21 mouse cellular contexts compared by ENCODE assay signal in the genomic region with DNA sequence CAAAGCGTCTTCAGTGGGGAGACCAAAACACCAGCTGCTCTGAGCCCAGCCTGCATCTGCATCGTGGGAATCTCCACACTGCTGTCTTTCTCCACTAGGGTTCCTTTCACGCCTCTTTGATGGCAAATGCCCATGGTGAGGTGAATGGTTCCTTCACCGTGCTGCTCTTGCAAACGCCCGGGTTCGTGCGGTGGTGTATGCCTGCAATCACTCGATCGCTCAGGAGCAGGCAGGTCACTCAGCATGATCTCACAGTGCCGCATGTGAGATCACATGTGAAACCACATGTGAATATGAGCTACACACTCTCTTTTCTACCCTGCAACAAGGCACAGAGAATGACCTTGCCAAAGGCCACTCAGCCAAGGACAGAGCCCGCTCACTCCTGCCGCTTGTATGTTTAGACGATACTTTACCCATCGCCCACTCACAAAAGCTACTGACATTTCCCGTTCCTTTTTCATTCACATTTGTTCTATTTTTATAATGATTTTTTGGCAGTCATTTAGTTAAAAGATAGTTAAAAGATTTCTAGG. TPM values are rescaled to one million over a fixed set of nuclear protein-coding genes. Genes with fewer than 3 reads are reported as not detected.
DNase-seq lines count a peak whose midpoint lies in the region; ATAC-seq and TF ChIP-seq lines count a peak whose summit lies in the region.
"Had no signal": no experiment of that assay in that cellular context is flagged by ENCODE, and none has a peak within 500 bp of the region (broad histone marks: within the 10 kb centered on the region; RNA-seq: fewer than 3 reads in every experiment).

No protein-coding gene starts in this region.

- no peak overlapping the region for H3K27ac ChIP-seq in kidney, adult 2 months (ENCODE audit: insufficient read depth, low read depth, low read length)
- no peak overlapping the region for H3K27ac ChIP-seq in liver, postnatal 0 days (ENCODE audit: low read depth)
- no peak overlapping the region for H3K27ac ChIP-seq in hindbrain, embryonic 16.5 days (ENCODE audit: low read depth, low read length)
- H3K27ac ChIP-seq: embryonic facial prominence, embryonic 12.5 days; forebrain, embryonic 15.5 days; heart, embryonic 15.5 days; hindbrain, embryonic 13.5 days; intestine, embryonic 15.5 days had no signal

- 58% methylated on average over 16 of the region's 16 CpGs for WGBS in kidney, adult 2 months
- WGBS in liver, postnatal 0 days (ENCODE audit: insufficient replicate concordance): 74% methylated on average over 16 of the region's 16 CpGs
- 86% methylated on average over 16 of the region's 16 CpGs for WGBS in hindbrain, embryonic 16.5 days

- H3K4me3 ChIP-seq in kidney, adult 2 months (ENCODE audit: insufficient read depth, low read depth, low read length): no peak overlapping the region
- no peak overlapping the region for H3K4me3 ChIP-seq in liver, postnatal 0 days (ENCODE audit: low read depth, low read length)
- no peak overlapping the region for H3K4me3 ChIP-seq in hindbrain, embryonic 16.5 days (ENCODE audit: low read length)
- H3K4me3 ChIP-seq: embryonic facial prominence, embryonic 12.5 days; forebrain, embryonic 15.5 days; heart, embryonic 15.5 days; hindbrain, embryonic 13.5 days; intestine, embryonic 15.5 days had no signal

- TF ChIP-seq POLR2A in kidney, adult 2 months (IDR thresholded peaks at IDR 0.05; ENCODE audit: low read depth, low read length): no peak

- H3K27me3 ChIP-seq in kidney, adult 2 months (replicated peaks; ENCODE audit: control insufficient read depth, insufficient read depth, low read length): no peaks in the 10 kb centered on the region
- no peaks in the 10 kb centered on the region for H3K27me3 ChIP-seq in liver, postnatal 0 days (ENCODE audit: insufficient read depth, low read length)
- H3K27me3 ChIP-seq in hindbrain, embryonic 16.5 days (replicated peaks; ENCODE audit: control insufficient read depth, insufficient read depth, low read length): no peaks in the 10 kb centered on the region; the same call in 1 of the 2 replicates
- H3K27me3 ChIP-seq: embryonic facial prominence, embryonic 12.5 days had no signal

- peak; percentile 41 for DNase-seq in kidney, adult 2 months
- DNase-seq in kidney, postnatal 4 days: no peak
- DNase-seq in liver, postnatal 0 days: peak; percentile 35
- DNase-seq in liver: no peak
- peak; percentile 46 for DNase-seq in adrenal gland, adult 8-10 months
- peak; percentile 63 to 67 for DNase-seq in adrenal gland, postnatal 36 days
- DNase-seq: cerebellum, adult 2 months; cerebellum, postnatal 14 days; embryo, embryonic 11 days; gastrocnemius, postnatal 10 days; heart, adult 18-20 months; heart, postnatal 14 days had no signal

- TF ChIP-seq EP300 in liver, postnatal 0 days (IDR thresholded peaks at IDR 0.05; ENCODE audit: low read depth): no peak

- no peak overlapping the region for H3K4me2 ChIP-seq in liver, postnatal 0 days (ENCODE audit: low read depth, low read length)
- H3K4me2 ChIP-seq in hindbrain, embryonic 16.5 days (ENCODE audit: low read length): no peak overlapping the region
- H3K4me2 ChIP-seq: embryonic facial prominence, embryonic 12.5 days; forebrain, embryonic 15.5 days; heart, embryonic 11.5 days; heart, embryonic 15.5 days; hindbrain, embryonic 13.5 days; intestine, embryonic 15.5 days had no signal

- no peaks in the 10 kb centered on the region for H3K4me1 ChIP-seq in kidney, adult 2 months (ENCODE audit: control insufficient read depth, insufficient read depth, low read length)
- H3K4me1 ChIP-seq in liver, postnatal 0 days (ENCODE audit: insufficient read depth): no peaks in the 10 kb centered on the region
- no peaks in the 10 kb centered on the region for H3K4me1 ChIP-seq in hindbrain, embryonic 16.5 days (ENCODE audit: control insufficient read depth, insufficient read depth, low read depth, low read length)
- H3K4me1 ChIP-seq: embryonic facial prominence, embryonic 12.5 days; forebrain, embryonic 15.5 days; heart, embryonic 15.5 days; intestine, embryonic 15.5 days had no signal

- 0 out of 2 replicates have a peak, but pooled peaks have one; percentile 1 for TF ChIP-seq CTCF in kidney, adult 2 months (conservative IDR thresholded peaks at IDR 0.05; ENCODE audit: insufficient read depth, insufficient read length, low read depth, low read length)
- TF ChIP-seq CTCF in liver, postnatal 0 days (IDR thresholded peaks at IDR 0.05; ENCODE audit: low read depth): no peak

- peak; percentile 57 for ATAC-seq in liver, postnatal 0 days
- no peak for ATAC-seq in activated CD4-positive, CD25-positive, alpha-beta regulatory T cell, adult 4 months
- no peak for ATAC-seq in hindbrain, embryonic 16.5 days
- ATAC-seq: forebrain, embryonic 15.5 days; intestine, embryonic 15.5 days; Patski had no signal

- H3K36me3 ChIP-seq in kidney, adult 2 months (ENCODE audit: control insufficient read depth, insufficient read depth, low read length): peaks cover 9% of the 10 kb centered on the region
- peaks cover 21% of the 10 kb centered on the region for H3K36me3 ChIP-seq in liver, postnatal 0 days (replicated peaks; ENCODE audit: insufficient read depth, low read length)
- H3K36me3 ChIP-seq in hindbrain, embryonic 16.5 days (ENCODE audit: control insufficient read depth, insufficient read depth, low read length): no peaks in the 10 kb centered on the region
- H3K36me3 ChIP-seq: embryonic facial prominence, embryonic 12.5 days; forebrain, embryonic 15.5 days; heart, embryonic 15.5 days; hindbrain, embryonic 13.5 days; intestine, embryonic 15.5 days had no signal

- no peak overlapping the region for H3K9ac ChIP-seq in liver, postnatal 0 days (replicated peaks)
- H3K9ac ChIP-seq in hindbrain, embryonic 16.5 days (ENCODE audit: low read depth, low read length): no peak overlapping the region
- H3K9ac ChIP-seq: embryonic facial prominence, embryonic 12.5 days; forebrain, embryonic 15.5 days; heart, embryonic 15.5 days; hindbrain, embryonic 13.5 days; intestine, embryonic 15.5 days had no signal

- no peaks in the 10 kb centered on the region for H3K9me3 ChIP-seq in liver, postnatal 0 days (ENCODE audit: low read length)
- H3K9me3 ChIP-seq in hindbrain, embryonic 16.5 days (ENCODE audit: control insufficient read depth, low read length): no peaks in the 10 kb centered on the region
- H3K9me3 ChIP-seq: embryonic facial prominence, embryonic 12.5 days; forebrain, embryonic 15.5 days; heart, embryonic 15.5 days; hindbrain, embryonic 13.5 days; intestine, embryonic 15.5 days had no signal

RNA-seq across cellular contexts. Expression of gene Fubp3, which starts 50.6 kb away (rescaled TPM):
- polyA plus RNA-seq in kidney, adult 2 months (2012; rRNA removed): 23.6 and 34.7 TPM in 2 replicates
- polyA plus RNA-seq in liver, postnatal 0 days (2015; fragmentation: Nextera tagmentation; extraction: Ambion mirVana): 19.4 and 19.5 TPM in 2 replicates
- 10 to 100 TPM; 44.9 to 87.5 (median 62.4) TPM for total RNA-seq in adrenal gland, adult 8-10 months (2022)
- total RNA-seq in adrenal gland, postnatal 36 days (2021): 10 to 100 TPM; 48.8 to 54.2 TPM
- 10 to 100 TPM; 41.9 to 43.5 TPM for polyA plus RNA-seq in activated CD4-positive, CD25-positive, alpha-beta regulatory T cell, adult 4 months (2017; shearing (Covaris generic))
- 42.8 and 44.2 TPM in 2 replicates for polyA plus RNA-seq in hindbrain, embryonic 16.5 days (2015; fragmentation: Nextera tagmentation; extraction: Ambion mirVana)

RNA-seq across cellular contexts. Expression of gene Ass1, which starts 51.9 kb away (rescaled TPM):
- 2,247 and 2,656 TPM in 2 replicates for polyA plus RNA-seq in kidney, adult 2 months (2012; rRNA removed)
- 853 and 957 TPM in 2 replicates for polyA plus RNA-seq in liver, postnatal 0 days (2015; fragmentation: Nextera tagmentation; extraction: Ambion mirVana)
- 10 to 100 TPM; 23.3 to 46.1 (median 34.9) TPM for total RNA-seq in adrenal gland, adult 8-10 months (2022)
- total RNA-seq in adrenal gland, postnatal 36 days (2021): 10 to 100 TPM; 22.6 to 37.2 TPM
- polyA plus RNA-seq in activated CD4-positive, CD25-positive, alpha-beta regulatory T cell, adult 4 months (2017; shearing (Covaris generic)): 100 to 1,000 TPM; 445 to 470 TPM
- 13.0 and 16.1 TPM in 2 replicates for polyA plus RNA-seq in hindbrain, embryonic 16.5 days (2015; fragmentation: Nextera tagmentation; extraction: Ambion mirVana)

Comparison
In these comparisons a context has a peak if more than half of its experiments do, and no peak if none do; other contexts are left out.
1. DNase-seq: peak in kidney, adult 2 months (single experiment), liver, postnatal 0 days (single experiment), adrenal gland, adult 8-10 months (single experiment) and adrenal gland, postnatal 36 days (2 of 2); none in kidney, postnatal 4 days (0 of 2) and liver (single experiment).
2. RNA of gene Ass1, which starts 51.9 kb away (polyA plus RNA-seq): 2,247 to 2,656 TPM in kidney, adult 2 months, 853 to 957 TPM in liver, postnatal 0 days and 445 to 470 TPM in activated CD4-positive, CD25-positive, alpha-beta regulatory T cell, adult 4 months; 13.0 to 16.1 TPM in hindbrain, embryonic 16.5 days; every median in the first group is over 10 times any median in the second.